Mouse (Mus musculus): ENCODE measurements around the gene B230217C12Rik. TPM values are rescaled to one million over a fixed set of nuclear protein-coding genes. Genes with fewer than 3 reads are reported as not detected.

B230217C12Rik gene
- polyA plus RNA-seq, 1 experiment from 2014 or later = 6.8 TPM

GRCm38 (mm10) chr11:97839441-97840134 is 992 bp upstream of the B230217C12Rik start:
- peak overlapping the region; percentile 87 for H3K27ac ChIP-seq (ENCODE audit: low read depth)
- DNase-seq (peak; percentile 23), ATAC-seq (ENCODE audit: insufficient read depth) (no peak)
- peaks cover 43% of the 10 kb centered on the region for H3K36me3 ChIP-seq (ENCODE audit: insufficient read depth)
- H3K9me3 ChIP-seq (ENCODE audit: low read depth, low read length) = no peaks in the 10 kb centered on the region
- TF ChIP-seq CTCF (IDR thresholded peaks at IDR 0.05; ENCODE audit: low read depth) = no peak
- no peaks in the 10 kb centered on the region for H3K4me1 ChIP-seq (ENCODE audit: insufficient read depth)
- no peak overlapping the region for H3K9ac ChIP-seq
- H3K4me3 ChIP-seq (ENCODE audit: low read depth, low read length) = no peak overlapping the region
- no peak overlapping the region for H3K4me2 ChIP-seq
- no peaks in the 10 kb centered on the region for H3K27me3 ChIP-seq (ENCODE audit: insufficient read depth, low read length)
- whole genome bisulfite sequencing = 44% methylated on average over 11 of the region's 11 CpGs

- Histone ChIP-seq H3K27ac (ENCODE audit: low read depth) (peak overlapping the region; percentile 87), H3K9ac (no peak overlapping the region), H3K27me3 (ENCODE audit: insufficient read depth, low read length) (no peaks in the 10 kb centered on the region), H3K4me1 (ENCODE audit: insufficient read depth) (no peaks in the 10 kb centered on the region), H3K4me2 (peak overlapping the region; percentile 74), H3K36me3 (ENCODE audit: insufficient read depth) (peaks cover 38% of the 10 kb centered on the region), H3K4me3 (ENCODE audit: low read depth, low read length) (peak overlapping the region; percentile 45), H3K9me3 (ENCODE audit: low read depth, low read length) (no peaks in the 10 kb centered on the region)
- DNase-seq (no peak), ATAC-seq (ENCODE audit: insufficient read depth) (no peak)
- 53% methylated on average over 2 of the region's 2 CpGs for WGBS
- TF ChIP-seq CTCF (IDR thresholded peaks at IDR 0.05; ENCODE audit: low read depth) = no peak
These were observed 467 bp upstream of the B230217C12Rik start for GRCm38 (mm10) chr11:97840135-97840490.

- 2% methylated on average over 22 of the region's 22 CpGs for WGBS
- DNase-seq = peak; percentile 89
- no peaks in the 10 kb centered on the region for H3K27me3 ChIP-seq (ENCODE audit: insufficient read depth, low read length)
- H3K36me3 ChIP-seq (ENCODE audit: insufficient read depth) = peaks cover 28% of the 10 kb centered on the region
- peak overlapping the region; percentile 60 for H3K9ac ChIP-seq
- H3K4me3 ChIP-seq (ENCODE audit: low read depth, low read length) = peak overlapping the region; percentile 45
- no peaks in the 10 kb centered on the region for H3K9me3 ChIP-seq (ENCODE audit: low read depth, low read length)
- H3K4me1 ChIP-seq (ENCODE audit: insufficient read depth) = no peaks in the 10 kb centered on the region
- H3K27ac ChIP-seq (ENCODE audit: low read depth) = peak overlapping the region; percentile 87
- TF ChIP-seq CTCF (IDR thresholded peaks at IDR 0.05; ENCODE audit: low read depth) = no peak
- peak; percentile 88 for ATAC-seq (ENCODE audit: insufficient read depth)
- peak overlapping the region; percentile 74 for H3K4me2 ChIP-seq
These were observed 546 bp downstream of the B230217C12Rik start for GRCm38 (mm10) chr11:97840991-97841661.

- Histone ChIP-seq H3K36me3 (ENCODE audit: insufficient read depth) (peaks cover 19% of the 10 kb centered on the region), H3K4me3 (ENCODE audit: low read depth, low read length) (peak overlapping the region; percentile 45; the same call in 1 of the 2 replicates), H3K4me1 (ENCODE audit: insufficient read depth) (no peaks in the 10 kb centered on the region), H3K27me3 (ENCODE audit: insufficient read depth, low read length) (no peaks in the 10 kb centered on the region), H3K27ac (ENCODE audit: low read depth) (no peak overlapping the region), H3K9ac (no peak overlapping the region), H3K4me2 (peak overlapping the region; percentile 74), H3K9me3 (ENCODE audit: low read depth, low read length) (no peaks in the 10 kb centered on the region)
- 49% methylated on average over 4 of the region's 4 CpGs for WGBS
- peak; percentile 9; the same call in 1 of the 2 replicates for TF ChIP-seq CTCF (IDR thresholded peaks at IDR 0.05; ENCODE audit: low read depth)
- DNase-seq (peak; percentile 41), ATAC-seq (ENCODE audit: insufficient read depth) (no peak)
These were observed 1.4 kb downstream of the B230217C12Rik start for GRCm38 (mm10) chr11:97842001-97842400.

- Histone ChIP-seq H3K36me3 (ENCODE audit: insufficient read depth) (no peaks in the 10 kb centered on the region), H3K4me2 (no peak overlapping the region), H3K27me3 (ENCODE audit: insufficient read depth, low read length) (no peaks in the 10 kb centered on the region), H3K9ac (no peak overlapping the region), H3K4me1 (ENCODE audit: insufficient read depth) (no peaks in the 10 kb centered on the region), H3K4me3 (ENCODE audit: low read depth, low read length) (no peak overlapping the region), H3K9me3 (ENCODE audit: low read depth, low read length) (no peaks in the 10 kb centered on the region), H3K27ac (ENCODE audit: low read depth) (no peak overlapping the region)
- DNase-seq = peak; percentile 37
- TF ChIP-seq CTCF (IDR thresholded peaks at IDR 0.05; ENCODE audit: low read depth) = no peak
- ATAC-seq (ENCODE audit: insufficient read depth) = 0 out of 2 replicates have a peak, but pooled peaks have one; percentile 35
- WGBS = 32% methylated on average over 6 of the region's 6 CpGs
These were observed 9.8 kb downstream of the B230217C12Rik start for GRCm38 (mm10) chr11:97850367-97850766.

- Histone ChIP-seq H3K36me3 (ENCODE audit: insufficient read depth) (no peaks in the 10 kb centered on the region), H3K9ac (no peak overlapping the region), H3K27ac (ENCODE audit: low read depth) (no peak overlapping the region), H3K4me3 (ENCODE audit: low read depth, low read length) (no peak overlapping the region), H3K9me3 (ENCODE audit: low read depth, low read length) (no peaks in the 10 kb centered on the region), H3K4me1 (ENCODE audit: insufficient read depth) (no peaks in the 10 kb centered on the region), H3K4me2 (no peak overlapping the region), H3K27me3 (ENCODE audit: insufficient read depth, low read length) (no peaks in the 10 kb centered on the region)
- DNase-seq (no peak), ATAC-seq (ENCODE audit: insufficient read depth) (no peak)
- TF ChIP-seq CTCF (IDR thresholded peaks at IDR 0.05; ENCODE audit: low read depth) = no peak
- 86% methylated on average over 2 of the region's 2 CpGs for WGBS
These were observed 11.0 kb downstream of the B230217C12Rik start for GRCm38 (mm10) chr11:97851601-97852000.

- ATAC-seq (ENCODE audit: insufficient read depth) (no peak), DNase-seq (no peak)
- H3K4me3 ChIP-seq (ENCODE audit: low read depth, low read length) = no peak overlapping the region
- H3K9ac ChIP-seq = no peak overlapping the region
- no peaks in the 10 kb centered on the region for H3K27me3 ChIP-seq (ENCODE audit: insufficient read depth, low read length)
- H3K36me3 ChIP-seq (ENCODE audit: insufficient read depth) = no peaks in the 10 kb centered on the region
- WGBS = 81% methylated on average over 2 of the region's 2 CpGs
- no peak for TF ChIP-seq CTCF (IDR thresholded peaks at IDR 0.05; ENCODE audit: low read depth)
- H3K27ac ChIP-seq (ENCODE audit: low read depth) = no peak overlapping the region
- H3K4me2 ChIP-seq = no peak overlapping the region
- H3K9me3 ChIP-seq (ENCODE audit: low read depth, low read length) = no peaks in the 10 kb centered on the region
- no peaks in the 10 kb centered on the region for H3K4me1 ChIP-seq (ENCODE audit: insufficient read depth)
These were observed 14.9 kb downstream of the B230217C12Rik start for GRCm38 (mm10) chr11:97855473-97855872.

All from lung, embryonic 14.5 days (tissue).